Mouse (Mus musculus) heart, adult 2 months (tissue): ENCODE data around the gene Dnaic1.
"Not testable (repeated sequence)": the region's sequence is repeated elsewhere in the genome, so short reads cannot be mapped to it uniquely, and the experiment has no call there.

Experiments
- CTCF ChIP-seq: fragments of 200-600 bp; IDR thresholded peaks from 2 replicates; pipeline ENCODE4 v1.8.1; 2022; ENCODE audit warnings: antibody characterized with exemption, mild to moderate bottlenecking, moderate library complexity
- EP300 ChIP-seq: fragments of 200-500 bp; IDR thresholded peaks from 2 replicates; pipeline ENCODE4 v1.6.1; 2011; ENCODE audit warnings: low read depth, low read length, control low read depth; ENCODE audit not compliant: insufficient read depth
- POLR2A ChIP-seq: fragments of 200-500 bp; IDR thresholded peaks from 2 replicates; pipeline ENCODE4 v1.6.1; 2011; ENCODE audit warnings: mild to moderate bottlenecking, low read depth, low read length, control low read depth; ENCODE audit not compliant: insufficient read depth

DNA sequence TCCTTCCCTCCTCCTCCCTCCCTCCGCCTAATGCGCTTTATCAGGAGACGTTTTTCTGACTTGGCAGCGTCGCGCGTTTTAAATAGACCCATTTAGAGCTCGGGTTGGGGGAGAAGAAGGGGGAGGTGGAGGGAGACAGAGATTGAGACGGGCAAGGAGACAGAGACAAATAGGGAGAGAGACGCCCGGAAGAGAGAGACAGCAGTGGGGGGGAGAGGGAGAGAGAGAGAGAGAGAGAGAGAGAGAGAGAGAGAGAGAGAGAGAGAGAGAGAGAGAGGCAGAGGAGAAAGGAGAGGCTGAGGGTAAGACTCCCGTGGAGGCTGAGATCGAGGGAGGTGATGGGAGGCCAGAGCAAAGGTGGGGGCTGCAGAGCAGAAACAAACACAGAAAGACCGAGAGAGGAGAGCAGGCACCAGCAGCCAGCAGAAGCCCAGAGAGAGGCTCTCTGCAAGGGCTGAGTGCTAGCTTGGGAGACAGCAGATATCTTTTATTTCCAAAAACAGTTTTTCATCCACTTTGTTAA is 115.4 kb downstream of the Dnaic1 start:
- TF ChIP-seq POLR2A, CTCF, EP300: not testable (repeated sequence)
